Mouse (Mus musculus) granulocyte monocyte progenitor cell, adult 5-6 weeks (primary cell): Measurements from ENCODE around the gene Zfp872. TPM values are rescaled to one million over a fixed set of nuclear protein-coding genes. Genes with fewer than 3 reads are reported as not detected.
"Not testable (repeated sequence)": the region's sequence is repeated elsewhere in the genome, so short reads cannot be mapped to it uniquely, and the experiment has no call there.

Experiments
- ATAC-seq: replicated peaks from 2 replicates; pipeline ENCODE4 v1.8.0; 2016; ENCODE audit warnings: mild to moderate bottlenecking, moderate TSS enrichment, inconsistent platforms; ENCODE audit not compliant: poor library complexity, severe bottlenecking
- total RNA-seq, 2 experiments: library from RNA; stranded (forward) in 1 of 2; stranded (reverse) in 1 of 2; fragments of 200-712, 200-1000 nt in 1 of 2; fragments of >200 nt in 1 of 2; fragmentation: Nextera tagmentation in 1 of 2; gene quantifications; 2 replicates each; pipeline ENCODE4 v1.2.3; 2014 to 2017

Zfp872 gene
- total RNA-seq, 2 experiments from 2014 or later, result not detected

DNA sequence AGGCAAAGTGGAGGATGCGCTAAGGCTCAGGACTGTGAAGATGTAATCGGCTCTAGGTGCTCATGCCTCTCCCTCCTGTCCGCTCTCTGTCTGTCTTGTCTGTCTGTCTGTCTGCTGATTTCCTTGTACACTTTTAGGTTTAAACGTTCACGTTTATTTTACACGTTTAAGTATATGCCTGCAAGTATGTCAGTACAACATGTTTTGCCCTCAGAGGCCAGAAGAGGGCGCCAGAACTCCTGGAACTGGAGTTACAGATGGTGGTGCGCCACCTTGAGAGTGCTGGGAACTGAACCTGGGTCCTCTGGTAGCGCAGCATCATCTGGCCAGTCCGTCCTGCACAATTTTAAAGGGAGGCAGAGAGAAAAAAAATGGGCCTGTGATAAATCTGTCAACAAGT, 21.2 kb upstream of the Zfp872 start:
- no peak for ATAC-seq

- no peak for ATAC-seq
These were observed 20.1 kb upstream of the Zfp872 start for GRCm38 (mm10) chr9:22167751-22168150.

DNA sequence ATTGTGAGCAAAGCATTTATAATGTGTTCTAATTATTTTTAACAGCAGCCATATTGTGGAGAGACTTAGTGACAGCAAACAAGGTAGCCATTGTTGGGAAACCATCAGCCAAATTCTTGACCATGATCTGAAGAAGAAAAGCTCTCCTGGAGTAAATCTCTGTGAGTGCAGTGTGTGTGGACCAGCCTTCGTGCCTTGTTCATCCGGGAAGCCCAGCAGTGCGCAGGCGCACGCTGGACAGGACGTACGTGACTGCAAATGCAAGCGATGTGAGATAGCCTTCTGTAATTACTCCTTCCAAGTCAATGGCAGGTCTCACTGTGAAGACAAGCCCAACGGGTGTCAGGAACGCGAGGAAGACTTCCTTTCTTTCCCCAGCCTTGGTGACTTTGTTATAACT, 18.6 kb upstream of the Zfp872 start:
- ATAC-seq, result no peak

DNA sequence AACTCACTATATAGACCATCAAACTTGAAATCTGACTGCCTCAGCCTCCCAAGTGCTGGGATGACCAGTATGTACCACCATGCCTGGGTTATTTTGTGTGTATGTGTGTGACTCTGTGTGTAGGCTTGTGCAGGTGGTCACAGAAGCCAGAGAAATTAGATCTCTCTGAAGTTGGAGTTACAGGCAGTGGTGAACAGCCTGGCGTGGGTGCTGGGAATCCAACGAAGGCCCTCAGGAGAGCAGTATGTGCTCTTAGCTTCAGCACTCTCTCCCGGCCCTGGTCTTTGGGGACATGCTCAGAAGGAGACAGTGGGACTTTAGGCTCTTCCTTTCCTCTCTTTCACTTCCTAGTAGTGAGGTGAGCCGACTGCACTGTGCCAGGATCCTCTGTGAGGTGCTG, 15.6 kb upstream of the Zfp872 start:
- ATAC-seq, result no peak

DNA sequence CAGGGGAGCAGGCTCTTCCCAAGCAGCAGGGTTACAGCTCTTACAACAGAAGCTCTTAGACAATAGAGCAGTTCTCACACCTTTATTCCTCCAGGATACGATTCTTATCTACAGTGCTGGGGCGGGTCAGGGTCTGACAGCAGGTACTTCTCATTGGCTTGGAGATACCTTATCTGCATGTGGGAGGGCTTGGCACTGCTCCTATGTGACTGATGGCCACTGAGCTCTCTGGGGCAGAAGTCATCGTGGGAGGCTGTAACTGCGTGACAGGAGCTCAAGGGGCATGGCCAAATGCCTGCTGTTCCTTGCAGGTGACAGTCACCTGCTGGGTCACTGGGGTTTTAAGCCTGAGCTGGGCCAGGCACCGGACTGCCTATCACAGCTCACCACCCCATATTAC, 8.5 kb downstream of the Zfp872 start:
- ATAC-seq, result no peak

DNA sequence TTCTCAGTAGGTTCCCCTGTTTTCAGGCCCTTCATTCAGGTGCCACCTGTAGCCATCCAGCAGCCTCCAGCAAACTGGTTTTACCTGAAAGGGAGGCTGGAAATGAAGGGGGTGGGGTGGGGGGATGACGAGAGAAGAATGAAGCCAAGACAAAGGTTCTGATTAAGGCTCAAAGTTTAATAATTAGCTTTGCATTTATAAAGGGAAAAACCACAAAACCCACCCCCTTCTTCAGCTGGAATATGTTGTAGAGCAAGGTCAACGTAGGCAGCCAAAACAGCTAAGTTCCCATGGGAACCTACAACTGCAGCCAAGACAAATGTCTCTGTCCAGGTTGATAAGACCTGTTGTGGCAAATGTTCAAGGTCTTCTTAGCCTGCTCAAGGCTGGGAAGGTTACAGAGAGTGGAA, 25.9 kb downstream of the Zfp872 start:
- ATAC-seq, result no peak

DNA sequence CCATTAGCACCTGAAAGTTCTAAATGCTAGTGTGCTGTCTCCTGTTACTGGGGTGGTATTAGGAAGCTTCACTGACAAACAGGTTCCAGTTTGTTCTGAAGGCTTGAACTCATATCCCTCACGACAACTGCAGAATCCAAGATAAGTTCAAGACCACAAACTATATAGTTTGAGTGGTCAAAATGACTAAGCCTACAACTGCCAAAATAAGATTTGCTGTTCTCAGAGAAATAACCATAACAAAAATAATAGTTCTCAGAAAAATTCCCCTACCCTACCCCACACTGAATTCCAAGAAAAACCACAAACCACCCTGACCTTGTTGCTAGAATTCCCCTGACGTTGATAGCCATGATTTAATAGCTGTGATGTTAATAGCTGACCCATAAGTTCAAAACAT, 26.7 kb downstream of the Zfp872 start:
- no peak for ATAC-seq

DNA sequence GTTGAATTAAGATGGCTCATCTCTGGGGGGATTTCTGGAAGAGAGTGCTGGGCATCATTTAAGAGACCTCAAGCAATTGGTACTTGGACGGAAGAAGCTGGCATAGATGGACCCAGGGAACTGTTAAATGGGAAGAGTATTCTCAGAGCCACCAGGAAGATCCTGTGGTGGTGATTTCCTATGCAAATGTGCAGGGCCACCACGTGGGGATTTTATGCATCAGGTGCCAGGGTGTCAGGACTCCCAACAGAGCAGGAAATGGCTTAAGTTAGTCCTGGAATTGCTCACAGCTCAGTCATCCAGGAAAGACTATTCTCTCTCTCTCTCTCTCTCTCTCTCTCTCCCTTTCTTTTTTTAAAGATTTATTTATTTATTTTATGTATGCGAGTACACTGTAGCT, 28.8 kb downstream of the Zfp872 start:
- no peak for ATAC-seq

GRCm38 (mm10) chr9:22217858-22218493, 30.1 kb downstream of the Zfp872 start:
- ATAC-seq, result no peak

GRCm38 (mm10) chr9:22224066-22224465, 36.2 kb downstream of the Zfp872 start:
- no peak for ATAC-seq

GRCm38 (mm10) chr9:22224536-22225503, 36.9 kb downstream of the Zfp872 start:
- ATAC-seq, result peak; percentile 49

GRCm38 (mm10) chr9:22225581-22226388, 37.9 kb downstream of the Zfp872 start, which contains the start of gene Zfp809:
Gene Zfp809 (plus strand): TSS chr9:22225714.
- ATAC-seq, result peak; percentile 96

- ATAC-seq, result not testable (repeated sequence)
These were observed 38.4 kb downstream of the Zfp872 start for GRCm38 (mm10) chr9:22226389-22226673.

DNA sequence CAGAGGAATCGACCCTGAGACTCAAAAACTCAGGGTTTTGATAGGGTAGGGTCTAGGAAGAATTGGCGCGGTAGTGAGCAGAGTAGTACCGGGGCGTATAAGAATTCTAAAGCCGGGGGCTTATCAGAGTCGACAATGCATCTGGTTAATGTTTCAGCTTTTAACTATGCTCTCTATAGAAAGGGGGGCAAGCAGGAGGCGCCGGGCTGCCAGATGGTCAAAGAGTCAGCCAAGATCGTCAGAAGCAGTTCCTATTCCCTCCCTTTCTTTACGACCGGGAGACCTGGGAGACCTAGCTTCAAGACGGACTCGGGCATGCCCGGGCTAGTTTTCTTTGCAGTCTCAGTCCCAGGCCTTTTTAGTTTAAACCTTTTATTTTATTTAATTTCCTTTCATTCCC, 39.0 kb downstream of the Zfp872 start:
- no peak for ATAC-seq

DNA sequence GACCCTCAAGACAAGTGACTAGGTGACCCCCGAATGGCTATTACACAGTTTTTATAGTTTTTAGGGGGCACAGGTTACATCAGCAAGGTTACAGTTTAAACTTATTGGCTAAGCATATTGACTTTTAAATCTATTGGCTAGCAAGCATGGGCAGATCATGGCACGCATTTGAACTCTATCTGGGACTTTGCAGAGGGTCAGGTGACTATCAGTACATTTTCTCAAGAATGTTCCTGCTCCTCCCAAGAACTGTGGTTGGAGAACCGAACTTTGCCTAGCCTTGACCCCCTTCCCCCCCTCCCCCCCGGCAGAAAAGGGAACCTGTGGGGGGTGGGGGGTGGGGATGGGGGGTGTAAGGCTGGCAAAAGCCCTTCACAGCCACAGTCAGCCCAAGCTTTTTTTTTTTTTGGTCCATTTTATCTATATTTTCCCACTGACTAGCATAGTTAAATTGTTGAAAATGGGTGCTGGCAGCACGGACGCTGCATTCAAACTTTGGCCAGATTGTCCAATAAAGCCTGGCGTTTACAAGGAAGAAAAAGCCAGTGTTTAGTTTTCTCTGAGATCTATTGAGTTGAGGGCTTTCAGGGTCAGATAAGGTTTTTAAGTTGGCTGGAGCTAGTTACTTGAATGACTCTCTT, 41.6 kb downstream of the Zfp872 start:
- no peak for ATAC-seq

- ATAC-seq, result no peak
These were observed 42.2 kb downstream of the Zfp872 start for GRCm38 (mm10) chr9:22230061-22230460.

GRCm38 (mm10) chr9:22230556-22230955, 42.7 kb downstream of the Zfp872 start:
- 0 out of 2 replicates have a peak, but pooled peaks have one; percentile 25 for ATAC-seq

DNA sequence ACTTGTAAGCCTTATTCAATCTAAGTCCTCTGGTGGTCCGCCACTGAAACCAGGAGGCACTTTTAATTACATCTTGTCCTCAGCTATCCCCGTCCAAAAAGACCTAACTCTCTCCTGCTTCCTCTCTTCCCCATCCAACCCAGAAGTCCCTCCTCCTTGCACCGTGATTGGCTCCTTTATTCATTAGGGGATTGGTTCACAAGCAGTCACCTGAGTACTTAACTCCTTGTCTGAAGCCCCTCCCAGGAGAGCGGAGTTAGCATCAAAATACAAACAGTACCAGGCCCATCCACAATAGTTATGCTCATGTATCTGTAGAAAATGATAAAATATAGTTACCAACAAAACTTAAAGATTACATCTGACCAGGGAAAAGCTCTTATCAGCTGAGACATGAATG, 52.1 kb downstream of the Zfp872 start:
- no peak for ATAC-seq

DNA sequence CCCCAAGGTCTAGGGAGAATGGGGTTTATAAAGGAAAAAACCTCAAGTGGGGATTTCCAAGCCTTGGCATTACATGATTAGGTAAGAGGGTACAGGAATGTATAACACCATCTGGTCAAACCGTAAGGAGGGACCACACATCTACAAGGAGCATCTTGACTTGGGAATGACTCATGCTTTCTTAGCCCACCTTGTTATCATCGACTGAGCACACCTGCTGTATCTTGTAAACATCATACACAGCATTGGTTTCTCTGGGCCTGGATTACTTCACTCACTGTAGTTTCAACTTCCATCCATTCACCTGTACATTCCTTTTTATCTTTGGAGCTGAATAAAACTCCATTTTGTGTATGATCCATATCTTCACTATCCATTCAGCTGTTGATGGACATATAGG, 56.4 kb downstream of the Zfp872 start:
- no peak for ATAC-seq
